Mouse (Mus musculus) granulocyte monocyte progenitor cell, adult 5-6 weeks (primary cell): ENCODE data around the gene Kmt5b. TPM values are rescaled to one million over a fixed set of nuclear protein-coding genes. Genes with fewer than 3 reads are reported as not detected.

Experiments used
- ATAC-seq: replicated peaks from 2 replicates; pipeline ENCODE4 v1.8.0; 2016; ENCODE audit warnings: mild to moderate bottlenecking, moderate TSS enrichment, inconsistent platforms; ENCODE audit not compliant: poor library complexity, severe bottlenecking
- total RNA-seq, 2 experiments: library from RNA; stranded (forward) in 1 of 2; stranded (reverse) in 1 of 2; fragments of 200-712, 200-1000 nt in 1 of 2; fragments of >200 nt in 1 of 2; fragmentation: Nextera tagmentation in 1 of 2; gene quantifications; 2 replicates each; pipeline ENCODE4 v1.2.3; 2014 to 2017

Kmt5b gene
- total RNA-seq (2014; fragmentation: Nextera tagmentation) (28.2 and 38.5 TPM in 2 replicates), total RNA-seq (2017) (37.0 and 41.4 TPM in 2 replicates)

DNA sequence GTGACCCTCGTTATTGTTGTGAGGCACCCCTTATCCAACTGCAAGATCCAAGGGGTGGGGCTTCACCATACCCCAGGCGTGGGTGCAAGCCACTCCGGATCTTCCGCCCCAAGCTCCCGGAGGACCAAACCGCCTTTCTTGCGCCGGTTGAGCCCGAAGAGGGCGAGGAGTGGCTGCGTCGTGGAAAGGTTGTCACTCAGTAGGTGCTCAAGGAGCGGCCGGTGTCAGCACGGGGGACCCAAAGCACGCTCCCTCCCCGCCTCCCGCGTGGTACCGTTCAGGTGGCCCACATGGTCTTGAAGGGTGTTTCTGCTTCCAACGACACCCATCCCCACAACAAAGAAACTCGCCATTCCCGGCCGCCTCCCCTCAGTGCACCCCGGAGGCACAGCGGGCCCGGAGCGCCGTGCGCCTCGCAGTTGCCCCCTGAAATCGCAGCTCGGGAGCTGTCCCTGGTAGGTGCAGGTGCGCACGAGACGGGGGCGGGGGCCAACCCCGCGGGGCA is at the start of gene Kmt5b:
Gene Kmt5b, plus strand, starts transcription at position 146 of the 505 bp plus-strand sequence.
- ATAC-seq: peak; percentile 14

DNA sequence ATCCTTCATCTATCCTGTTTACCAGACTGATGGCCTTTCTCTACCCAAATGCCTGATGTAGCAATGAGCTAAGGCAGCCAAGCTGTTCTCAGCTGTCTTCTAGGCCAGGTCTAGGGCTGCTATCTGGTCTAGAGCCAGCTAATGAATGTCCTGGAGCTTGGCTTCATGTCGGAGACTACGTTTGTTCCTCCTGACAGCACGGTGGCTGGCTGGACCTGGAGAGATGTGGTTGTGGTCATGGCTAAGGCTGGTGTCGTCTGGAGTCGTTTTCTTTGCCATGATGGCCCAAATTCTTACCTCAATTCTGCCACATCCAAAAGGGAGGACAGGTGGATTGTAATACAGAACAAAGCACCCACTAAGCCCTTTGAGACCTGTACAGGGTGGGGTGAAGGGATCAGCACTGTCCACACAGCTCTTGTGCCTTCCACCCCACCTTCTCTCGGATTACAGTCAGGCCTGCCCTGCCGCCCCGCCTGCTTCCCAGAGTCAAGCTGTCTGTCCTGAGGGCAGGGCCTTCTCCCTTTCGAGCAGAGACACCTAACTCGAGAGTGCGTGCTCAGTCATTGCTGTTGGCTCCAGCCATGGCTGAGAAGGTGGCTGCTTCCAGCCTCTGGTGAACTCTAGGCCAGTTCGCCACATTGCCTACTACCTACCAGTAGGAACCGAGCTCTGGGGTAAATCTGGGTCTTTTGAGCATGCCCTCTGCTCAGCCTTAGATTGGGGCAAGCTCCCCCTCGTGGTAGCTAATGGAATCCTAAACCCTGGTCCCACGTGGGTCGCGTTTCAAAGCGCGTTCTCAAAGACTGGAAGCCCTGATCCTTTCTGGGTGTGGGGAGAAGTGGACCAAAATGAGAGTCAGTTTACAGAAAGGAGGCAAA is 48.5 kb upstream of the Kmt5b start:
- ATAC-seq: peak; percentile 60

DNA sequence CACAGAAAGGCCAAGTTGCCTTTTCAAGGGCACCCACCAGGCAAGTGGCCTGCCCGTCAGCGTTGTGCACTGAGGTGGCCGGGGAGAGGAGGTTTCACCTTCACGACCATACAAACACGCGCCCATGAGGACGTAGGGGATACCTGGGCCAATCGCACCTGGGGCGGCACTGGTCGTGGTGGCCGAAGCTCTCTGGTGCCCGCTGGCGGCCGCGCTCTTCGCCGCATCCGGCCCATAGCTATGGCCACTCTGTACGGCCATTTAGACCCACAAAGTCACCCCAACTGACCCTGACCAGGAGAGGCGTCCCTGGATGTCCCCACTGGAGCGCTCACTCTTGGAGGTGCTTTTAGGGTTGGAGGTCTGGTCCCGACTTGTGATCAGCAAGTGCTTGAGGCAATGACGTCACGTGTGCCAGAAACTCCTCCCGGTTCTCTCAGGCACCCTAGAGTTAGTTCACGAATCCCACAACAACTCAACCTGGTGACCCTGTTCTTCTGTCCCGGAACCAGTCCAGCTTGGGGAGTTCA is 47.8 kb upstream of the Kmt5b start:
- ATAC-seq: peak; percentile 40

DNA sequence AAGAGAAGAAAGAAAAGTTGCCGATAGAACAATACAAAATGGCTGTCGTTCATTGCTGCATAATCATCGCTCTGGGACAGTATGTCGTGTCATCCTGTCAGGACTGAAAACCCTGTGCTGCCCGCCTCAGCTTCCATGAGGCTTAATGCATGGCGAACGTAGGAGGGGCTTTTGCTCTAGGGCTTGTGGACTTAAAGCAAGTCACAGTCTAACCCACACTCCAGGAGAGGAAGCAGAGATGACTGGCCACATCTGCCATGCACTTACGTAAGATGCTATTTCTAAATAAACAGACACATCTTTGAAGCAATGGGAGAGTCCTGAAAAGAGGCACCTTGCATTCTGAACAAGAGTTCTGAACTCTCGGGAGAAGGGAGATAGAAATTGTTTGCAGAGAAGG is 44.1 kb upstream of the Kmt5b start:
- peak; percentile 75 for ATAC-seq

DNA sequence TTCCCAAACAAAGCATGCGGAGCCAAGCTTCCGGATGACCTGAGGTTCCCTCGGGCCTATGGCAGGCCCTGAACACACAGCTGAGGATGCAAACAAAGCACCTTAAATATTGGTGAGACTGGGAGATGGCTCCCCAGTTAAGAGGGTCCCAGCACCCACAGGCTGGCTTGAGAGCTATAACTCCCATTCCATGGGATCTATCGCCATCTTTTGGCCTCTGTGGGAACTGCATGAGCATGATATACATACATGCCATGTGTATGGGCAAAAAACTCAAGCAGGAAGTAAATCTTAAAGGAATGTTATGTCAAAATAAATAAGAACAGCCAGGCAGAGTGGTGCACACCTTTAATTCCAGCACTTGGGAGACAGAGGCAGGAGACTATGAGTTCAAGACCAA is 43.3 kb upstream of the Kmt5b start:
- peak; percentile 43; the same call in 1 of the 2 replicates for ATAC-seq

DNA sequence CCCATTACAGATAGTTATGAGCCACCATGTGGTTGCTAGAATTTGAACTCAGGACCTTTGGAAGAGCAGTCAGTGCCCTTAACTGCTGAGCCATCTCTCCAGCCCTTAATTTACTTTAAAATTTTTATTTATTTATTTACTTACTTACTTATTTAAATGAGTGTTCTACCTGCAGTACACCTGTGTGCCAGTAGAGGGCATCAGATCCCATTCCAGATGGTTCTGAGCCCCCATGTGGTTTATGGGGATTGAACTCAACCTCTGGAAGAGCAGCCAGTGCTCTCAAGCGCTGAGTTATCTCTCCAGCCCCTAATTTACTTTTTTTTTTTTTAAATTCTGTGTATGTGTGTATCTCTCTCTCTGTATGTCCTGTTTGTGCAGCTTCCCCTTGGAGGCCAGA is 42.4 kb upstream of the Kmt5b start:
- peak; percentile 40; the same call in 1 of the 2 replicates for ATAC-seq

DNA sequence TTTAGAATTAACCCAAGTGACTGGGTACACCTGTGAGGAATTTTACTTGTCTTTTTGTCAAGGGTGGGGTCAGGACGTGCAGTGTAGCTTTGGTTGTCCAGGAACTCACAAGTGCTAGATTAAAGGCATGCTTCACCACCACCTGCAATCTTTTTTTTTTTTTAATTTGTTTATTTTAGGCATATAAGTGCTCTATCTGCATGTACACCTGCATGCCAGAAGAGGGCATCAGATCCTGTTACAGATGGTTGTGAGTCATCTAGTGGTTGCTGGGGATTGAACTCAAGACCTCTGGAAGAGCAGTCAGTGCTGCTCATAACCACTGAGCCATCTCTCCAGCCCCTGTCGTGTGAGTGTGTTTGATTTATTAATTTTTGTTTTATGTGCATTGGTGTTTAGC is 38.3 kb upstream of the Kmt5b start:
- no peak for ATAC-seq

DNA sequence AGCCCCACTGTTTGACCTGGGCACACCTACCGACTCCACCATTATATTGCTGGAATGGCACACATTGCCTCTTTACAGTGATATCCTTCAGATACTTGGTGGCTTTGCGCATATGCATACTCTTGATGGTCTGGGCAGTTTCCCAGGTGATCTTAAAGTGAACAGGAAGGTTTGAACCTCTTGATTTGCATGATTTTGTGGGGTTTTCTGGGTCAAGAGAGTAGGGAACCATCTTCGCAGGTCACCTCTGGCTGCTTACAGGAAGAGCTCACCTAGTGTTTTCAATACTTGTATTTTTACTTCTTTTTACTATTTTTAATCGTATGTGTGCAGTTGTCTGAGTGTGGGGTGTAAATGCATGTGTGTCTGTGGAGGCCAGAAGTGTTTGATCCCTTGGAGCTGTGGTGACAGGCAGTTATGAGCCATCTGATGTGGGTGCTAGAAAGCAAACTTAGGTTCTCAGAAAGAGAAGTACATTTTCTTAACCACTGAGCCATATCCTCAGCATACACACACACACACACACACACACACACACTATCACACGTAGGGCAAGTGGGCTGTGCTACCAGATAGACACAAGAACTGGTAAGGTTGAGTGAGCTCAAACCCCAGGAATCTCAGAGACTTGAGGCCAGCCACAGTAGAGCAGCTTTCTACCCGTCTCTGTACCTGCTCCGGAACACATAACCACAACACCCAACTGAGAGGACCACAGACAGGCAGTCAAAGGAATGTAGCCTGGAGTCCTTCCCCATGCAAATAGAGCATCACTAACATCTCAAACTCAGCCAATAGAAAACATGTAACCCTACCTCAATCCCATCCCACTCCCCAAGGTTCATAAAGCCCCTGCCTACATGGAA is 36.2 kb upstream of the Kmt5b start:
- ATAC-seq: no peak

DNA sequence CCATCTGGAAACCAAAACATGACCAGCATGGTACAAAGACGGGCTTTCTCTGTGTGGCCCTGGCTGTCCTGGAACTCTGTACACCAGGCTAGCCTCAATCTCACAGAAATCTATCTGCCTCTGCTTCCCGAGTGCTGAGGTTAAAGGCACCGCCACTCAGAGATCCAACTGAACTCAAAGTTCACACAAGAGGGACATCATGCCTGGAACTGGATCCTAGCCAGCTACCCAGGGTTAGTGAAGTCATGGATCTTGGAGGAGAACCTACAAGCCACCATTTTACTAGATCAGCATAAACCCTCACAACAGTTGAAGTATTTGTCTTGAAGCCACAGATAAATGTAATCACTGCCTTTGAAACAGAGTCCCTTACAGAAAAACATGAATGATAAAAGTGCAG is 31.2 kb upstream of the Kmt5b start:
- no peak for ATAC-seq

DNA sequence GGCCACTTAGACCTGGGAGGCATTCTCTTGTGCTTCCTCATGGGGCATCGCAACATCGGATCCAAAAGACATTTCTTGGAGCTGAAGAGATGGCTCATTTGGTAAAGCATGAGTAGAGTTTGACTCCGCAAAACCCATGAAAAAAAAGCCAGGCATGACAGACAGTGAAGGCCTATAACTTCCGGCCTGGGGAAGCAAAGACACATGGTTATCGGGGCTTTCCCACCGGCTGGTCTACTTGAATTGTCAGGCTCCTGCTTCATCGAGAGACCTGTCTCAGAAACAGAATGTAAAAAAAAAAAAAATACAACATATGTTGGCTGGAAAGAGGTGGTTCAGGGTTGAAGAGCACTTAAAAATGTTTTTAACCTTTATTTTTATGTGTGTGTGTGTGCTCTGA is 27.6 kb upstream of the Kmt5b start:
- ATAC-seq: no peak

DNA sequence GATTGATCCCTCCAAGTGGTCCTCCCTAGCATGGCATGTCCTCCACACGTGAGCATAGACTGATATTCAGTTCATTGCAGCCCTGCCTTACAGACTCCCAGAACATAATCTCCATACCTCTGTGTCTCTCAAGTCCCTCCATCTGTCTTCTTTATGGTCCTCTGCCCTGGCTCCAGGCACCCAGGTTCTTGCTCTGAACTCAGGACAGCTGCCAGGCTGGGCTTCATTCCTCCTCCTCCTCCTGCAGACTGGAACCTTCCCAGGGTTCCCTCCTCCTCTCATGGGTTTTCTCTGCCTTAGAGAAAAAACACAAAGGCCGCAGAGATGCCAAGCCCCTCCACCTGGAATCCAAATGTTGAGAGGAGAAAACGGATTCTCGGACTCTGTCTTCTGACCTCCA is 24.5 kb upstream of the Kmt5b start:
- no peak for ATAC-seq

DNA sequence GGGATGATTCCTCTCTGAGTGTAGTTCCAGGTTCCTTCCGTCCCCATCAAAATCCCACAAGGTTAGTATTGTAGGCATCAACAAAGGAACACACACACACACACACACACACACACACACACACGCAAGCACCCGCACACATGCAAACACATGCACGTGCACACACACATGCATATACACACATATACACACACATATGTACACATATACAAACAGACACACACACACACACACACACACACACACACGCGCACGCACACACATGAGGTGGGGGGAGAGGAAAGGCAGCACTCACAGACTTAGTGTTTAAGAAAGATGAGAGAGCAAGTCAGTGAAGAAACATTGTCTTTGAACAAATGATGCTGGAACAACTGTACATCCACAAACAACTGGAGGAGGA is 23.9 kb upstream of the Kmt5b start:
- ATAC-seq: no peak

DNA sequence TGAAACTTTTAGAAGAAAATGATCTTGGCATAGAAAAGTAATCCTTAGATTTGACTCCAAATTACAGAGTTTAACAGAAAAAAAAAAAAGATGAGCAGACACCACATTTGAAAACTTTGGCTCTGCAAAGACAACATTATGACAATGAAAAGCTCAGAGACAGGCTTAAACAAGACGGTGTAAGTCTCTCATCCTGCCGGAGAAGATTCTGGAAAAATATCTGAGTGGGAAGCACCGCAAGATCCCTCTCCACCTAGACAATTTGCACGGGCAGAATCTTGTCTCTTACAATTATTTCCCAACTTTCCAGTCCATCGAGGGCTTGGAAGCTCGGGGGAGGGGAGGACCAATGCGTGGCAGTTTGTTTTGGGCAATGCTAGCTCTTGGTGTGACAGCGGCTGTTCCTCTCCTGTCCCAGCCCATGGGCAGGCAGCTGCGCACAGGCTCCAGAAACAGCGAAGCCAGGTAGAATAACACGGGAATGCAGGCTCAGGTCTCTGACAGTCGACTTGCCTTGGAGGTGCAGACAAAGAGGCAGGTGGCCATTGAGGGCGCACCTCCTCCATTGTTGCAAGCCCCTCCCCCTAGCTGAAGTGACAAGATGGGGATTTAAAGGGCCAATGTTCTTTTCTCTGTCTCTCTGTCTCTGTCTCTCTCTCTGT is 23.2 kb upstream of the Kmt5b start:
- peak; percentile 27 for ATAC-seq

DNA sequence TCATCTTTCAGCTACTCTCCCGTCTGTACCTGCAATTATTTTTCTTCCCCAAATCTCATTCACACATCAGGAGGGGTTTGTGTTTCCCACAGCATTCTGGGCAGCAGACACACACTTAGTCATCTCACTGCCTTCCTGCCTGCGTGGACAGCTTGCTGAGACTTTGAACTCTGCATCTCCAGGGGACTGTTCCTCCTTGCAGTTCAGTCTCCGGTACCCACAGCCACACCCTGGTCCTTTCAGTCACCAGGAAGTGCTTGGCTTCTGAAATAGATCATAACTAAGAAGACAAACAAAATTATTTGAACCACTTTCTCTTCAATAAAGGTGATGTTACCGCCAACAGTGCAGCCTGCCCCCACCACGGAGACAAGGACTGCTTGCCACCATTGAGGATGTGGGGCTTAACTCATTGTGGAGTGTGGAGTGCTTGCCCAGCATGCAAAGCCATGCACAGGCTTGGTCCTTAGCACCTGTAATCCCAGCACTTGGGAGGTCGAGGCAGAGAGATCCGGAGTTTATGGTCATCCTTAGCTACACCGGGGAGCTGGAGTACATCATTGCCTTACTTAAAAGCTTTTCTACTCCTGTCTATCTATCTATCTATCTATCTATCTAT is 14.5 kb upstream of the Kmt5b start:
- no peak for ATAC-seq

DNA sequence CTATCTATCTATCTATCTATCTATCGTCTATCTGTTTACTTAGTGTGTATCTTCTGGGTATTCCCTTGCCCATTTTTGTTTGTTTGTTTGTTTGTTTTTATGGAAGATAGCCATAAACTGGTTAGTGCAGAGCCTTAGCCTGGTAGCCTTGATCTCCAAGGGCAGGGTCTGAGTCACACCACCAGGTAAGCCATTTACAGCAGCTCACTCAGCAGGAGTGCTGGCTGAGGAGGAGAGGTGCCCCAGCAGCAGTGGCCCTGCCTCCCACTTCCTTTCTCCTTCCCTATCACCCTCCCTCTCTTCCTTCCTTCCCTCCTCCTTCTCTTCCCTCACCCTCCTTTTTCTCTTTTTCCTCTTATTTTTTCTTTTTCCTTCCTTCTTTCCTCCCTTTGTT is 14.0 kb upstream of the Kmt5b start:
- no peak for ATAC-seq

DNA sequence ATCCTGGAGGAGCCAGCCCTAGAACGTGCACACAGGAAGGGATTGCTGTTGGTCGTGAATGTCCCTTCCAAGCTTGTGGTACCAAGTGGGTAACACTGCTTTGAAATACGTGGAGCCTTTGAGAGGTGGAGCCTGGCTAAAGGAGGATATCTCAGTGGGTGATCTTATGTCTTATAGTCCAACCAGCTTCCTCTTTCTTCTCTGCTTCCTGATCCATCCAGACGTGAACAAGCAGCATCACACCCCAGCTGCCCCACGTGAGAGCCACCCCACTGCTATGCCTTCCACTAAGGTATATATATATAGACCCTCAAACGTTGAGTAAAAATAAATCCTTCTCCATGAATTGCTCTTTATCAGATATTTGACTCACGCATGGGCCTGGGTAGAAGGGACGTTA is 13.5 kb upstream of the Kmt5b start:
- ATAC-seq: peak; percentile 69

DNA sequence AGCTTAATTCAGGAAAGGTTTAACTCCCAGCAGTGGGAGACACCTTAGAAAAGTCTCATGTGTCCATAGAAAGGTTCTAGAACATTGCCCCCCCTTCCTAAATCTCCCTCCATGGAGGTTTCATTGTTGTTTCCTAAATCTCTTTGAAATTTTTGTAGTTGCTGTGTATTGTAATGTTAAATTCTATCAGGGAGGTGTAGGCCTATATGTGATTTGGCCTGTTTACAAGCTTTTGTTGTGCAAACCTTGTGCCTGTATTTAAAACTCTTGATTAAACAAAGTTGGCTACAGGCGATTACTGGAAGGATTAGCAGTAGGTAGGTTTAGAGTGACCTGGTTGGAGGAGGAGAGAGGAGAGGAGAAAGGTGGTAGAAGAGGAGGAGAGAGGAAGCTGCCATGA is 9.4 kb upstream of the Kmt5b start:
- no peak for ATAC-seq

DNA sequence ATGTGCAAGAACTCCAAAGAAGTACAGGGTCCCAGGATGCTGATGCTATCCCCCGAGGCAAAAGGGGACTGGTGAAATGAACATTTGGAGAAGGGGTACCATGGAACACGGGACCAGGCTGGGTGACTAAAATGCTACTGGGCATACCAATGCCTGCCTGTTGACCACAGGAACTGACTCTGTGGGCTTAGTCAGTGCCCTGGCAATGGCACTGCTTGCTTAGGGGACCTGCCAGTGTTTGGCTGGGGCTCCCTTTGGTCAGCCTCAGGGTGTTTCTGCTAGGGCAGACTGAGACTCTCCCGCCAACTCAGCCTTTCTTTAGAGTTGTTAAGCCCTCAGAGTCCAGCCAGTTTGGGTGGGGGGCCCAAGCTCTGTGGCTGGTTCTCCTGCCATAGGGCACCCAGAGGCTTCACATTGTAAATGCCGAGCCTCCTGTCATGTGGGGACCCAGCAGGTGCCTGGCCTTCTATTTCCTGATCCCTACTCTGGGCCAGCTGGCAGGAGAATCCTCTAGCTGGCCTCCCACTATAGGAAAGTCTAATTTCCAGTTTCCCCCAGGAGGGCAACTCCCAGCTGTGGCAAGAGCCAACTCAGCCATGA is 1.9 kb upstream of the Kmt5b start:
- ATAC-seq: no peak

DNA sequence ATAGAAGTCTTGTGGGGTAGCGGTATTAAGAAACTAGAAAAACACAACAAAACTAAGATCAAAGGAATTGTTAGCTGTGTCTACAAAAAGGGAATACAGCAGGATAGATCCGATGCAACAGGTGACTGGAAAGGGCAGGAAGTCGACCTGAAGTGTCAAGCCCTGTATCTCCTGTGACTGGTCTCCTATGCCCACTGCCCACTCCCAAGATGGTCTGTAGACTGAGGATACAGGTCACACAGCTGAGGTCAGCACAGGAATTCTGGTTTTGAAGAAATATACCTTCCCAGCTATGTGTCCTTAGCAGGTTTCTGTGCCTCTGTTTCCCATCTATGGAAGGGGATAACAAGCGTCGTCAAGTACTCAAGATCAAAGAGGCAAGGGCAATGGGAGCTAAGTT is 843 bp upstream of the Kmt5b start:
- no peak for ATAC-seq
